ENCODE assay signal across 11 mouse cellular contexts in the genomic region with DNA sequence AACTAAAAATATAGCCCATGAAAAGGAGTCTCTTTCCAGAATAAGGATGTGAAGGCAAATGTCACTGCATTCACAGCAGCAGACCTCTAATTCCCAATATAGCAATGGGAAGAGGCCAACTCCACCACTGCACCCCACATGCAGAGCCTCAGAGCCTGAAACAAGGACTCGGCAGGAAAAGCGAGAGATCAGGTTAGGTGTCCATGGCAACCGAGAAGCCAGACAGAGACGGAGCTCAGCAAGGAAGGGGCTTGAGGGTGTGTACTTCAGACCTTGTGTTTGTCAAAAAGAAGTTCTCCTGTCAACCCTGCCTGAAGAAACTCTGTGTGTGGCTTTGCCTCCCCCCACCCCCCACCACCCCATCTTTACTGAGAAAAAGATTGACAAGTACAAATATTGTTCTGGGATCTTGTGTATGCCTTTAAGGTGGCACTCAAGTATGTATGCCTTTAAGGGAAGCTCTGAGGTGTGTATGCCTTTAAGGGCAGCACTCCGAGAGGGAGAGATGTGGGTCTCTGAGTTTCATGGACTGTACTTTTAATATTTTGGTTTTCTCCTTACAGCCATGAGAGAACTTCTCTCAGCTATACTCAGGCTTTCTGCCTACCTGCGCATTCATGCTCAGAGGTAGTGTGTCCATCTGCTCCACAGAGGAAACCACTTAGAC. TPM values are rescaled to one million over a fixed set of nuclear protein-coding genes. Genes with fewer than 3 reads are reported as not detected.
DNase-seq lines count a peak whose midpoint lies in the region; ATAC-seq lines count a peak whose summit lies in the region.
"Had no signal": no experiment of that assay in that cellular context is flagged by ENCODE, and none has a peak within 500 bp of the region (broad histone marks: within the 10 kb centered on the region; RNA-seq: fewer than 3 reads in every experiment).

No protein-coding gene starts in this region.

- DNase-seq in hindbrain, embryonic 14.5 days (ENCODE audit: low spot score): no peak
- DNase-seq in embryonic facial prominence, embryonic 10.5 days (ENCODE audit: low spot score): peak; percentile 51
- DNase-seq in liver: no peak
- DNase-seq in liver, embryonic 11.5 days (ENCODE audit: low spot score): no peak

- H3K27ac ChIP-seq in hindbrain, embryonic 12.5 days: no peak overlapping the region
- H3K27ac ChIP-seq in hindbrain, embryonic 14.5 days: no peak overlapping the region
- H3K27ac ChIP-seq in embryonic facial prominence, embryonic 10.5 days (replicated peaks): peak overlapping the region; percentile 21; the same call in 1 of the 2 replicates
- no peak overlapping the region for H3K27ac ChIP-seq in hindbrain, embryonic 13.5 days
- H3K27ac ChIP-seq in midbrain, embryonic 16.5 days (ENCODE audit: low read length): peak overlapping the region; percentile 39; the same call in 1 of the 2 replicates
- no peak overlapping the region for H3K27ac ChIP-seq in liver, embryonic 11.5 days (ENCODE audit: low read depth, low read length)
- H3K27ac ChIP-seq: limb, embryonic 10.5 days; liver, embryonic 14.5 days had no signal

- no peaks in the 10 kb centered on the region for H3K36me3 ChIP-seq in hindbrain, embryonic 12.5 days
- H3K36me3 ChIP-seq in hindbrain, embryonic 14.5 days (replicated peaks; ENCODE audit: control insufficient read depth, insufficient read depth): no peaks in the 10 kb centered on the region
- no peaks in the 10 kb centered on the region for H3K36me3 ChIP-seq in embryonic facial prominence, embryonic 10.5 days (replicated peaks)
- H3K36me3 ChIP-seq in hindbrain, embryonic 13.5 days: no peaks in the 10 kb centered on the region
- H3K36me3 ChIP-seq in midbrain, embryonic 16.5 days (ENCODE audit: control insufficient read depth, insufficient read depth, low read length): no peaks in the 10 kb centered on the region
- no peaks in the 10 kb centered on the region for H3K36me3 ChIP-seq in liver, embryonic 11.5 days (ENCODE audit: control insufficient read depth, insufficient read depth, low read length)
- H3K36me3 ChIP-seq: G1E; limb, embryonic 10.5 days had no signal

- 0 out of 2 replicates have a peak, but pooled peaks have one; percentile 31 for ATAC-seq in hindbrain, embryonic 12.5 days (ENCODE audit: low FRiP score)
- ATAC-seq in hindbrain, embryonic 14.5 days (ENCODE audit: low FRiP score): no peak
- ATAC-seq in hindbrain, embryonic 13.5 days (ENCODE audit: low FRiP score): 0 out of 2 replicates have a peak, but pooled peaks have one; percentile 18
- peak; percentile 86 for ATAC-seq in midbrain, embryonic 16.5 days
- no peak for ATAC-seq in liver, embryonic 11.5 days (replicated peaks; ENCODE audit: low FRiP score)
- ATAC-seq: lung, postnatal 0 days had no signal

- H3K4me3 ChIP-seq in hindbrain, embryonic 12.5 days: no peak overlapping the region
- no peak overlapping the region for H3K4me3 ChIP-seq in hindbrain, embryonic 14.5 days (replicated peaks; ENCODE audit: low read length)
- no peak overlapping the region for H3K4me3 ChIP-seq in embryonic facial prominence, embryonic 10.5 days
- no peak overlapping the region for H3K4me3 ChIP-seq in hindbrain, embryonic 13.5 days
- no peak overlapping the region for H3K4me3 ChIP-seq in midbrain, embryonic 16.5 days (ENCODE audit: low read depth, low read length)
- no peak overlapping the region for H3K4me3 ChIP-seq in liver, embryonic 11.5 days (ENCODE audit: low read depth, low read length)
- H3K4me3 ChIP-seq: limb, embryonic 10.5 days had no signal

- H3K9ac ChIP-seq in hindbrain, embryonic 12.5 days: no peak overlapping the region
- H3K9ac ChIP-seq in hindbrain, embryonic 14.5 days: no peak overlapping the region
- no peak overlapping the region for H3K9ac ChIP-seq in hindbrain, embryonic 13.5 days
- no peak overlapping the region for H3K9ac ChIP-seq in midbrain, embryonic 16.5 days (ENCODE audit: low read depth, low read length)
- no peak overlapping the region for H3K9ac ChIP-seq in liver, embryonic 11.5 days (ENCODE audit: low read depth, low read length)
- H3K9ac ChIP-seq: liver, embryonic 14.5 days had no signal

- WGBS in hindbrain, embryonic 12.5 days: 30% methylated on average over 6 of the region's 6 CpGs
- WGBS in hindbrain, embryonic 14.5 days: 30% methylated on average over 6 of the region's 6 CpGs
- 29% methylated on average over 6 of the region's 6 CpGs for WGBS in embryonic facial prominence, embryonic 10.5 days
- 41% methylated on average over 6 of the region's 6 CpGs for WGBS in hindbrain, embryonic 13.5 days
- WGBS in midbrain, embryonic 16.5 days: 23% methylated on average over 6 of the region's 6 CpGs
- 55% methylated on average over 6 of the region's 6 CpGs for WGBS in liver, embryonic 11.5 days

- H3K27me3 ChIP-seq in hindbrain, embryonic 12.5 days: no peaks in the 10 kb centered on the region
- H3K27me3 ChIP-seq in hindbrain, embryonic 14.5 days (ENCODE audit: control insufficient read depth, insufficient read depth, low read length): no peaks in the 10 kb centered on the region
- peaks cover 9% of the 10 kb centered on the region; the same call in 1 of the 2 replicates for H3K27me3 ChIP-seq in embryonic facial prominence, embryonic 10.5 days (replicated peaks; ENCODE audit: low read depth, poor library complexity, severe bottlenecking)
- 0 out of 2 replicates have a peak, but pooled peaks cover 7% of the 10 kb centered on the region for H3K27me3 ChIP-seq in hindbrain, embryonic 13.5 days
- no peaks in the 10 kb centered on the region for H3K27me3 ChIP-seq in midbrain, embryonic 16.5 days (ENCODE audit: control insufficient read depth, insufficient read depth, low read depth, low read length)
- no peaks in the 10 kb centered on the region for H3K27me3 ChIP-seq in liver, embryonic 11.5 days (replicated peaks; ENCODE audit: control insufficient read depth, insufficient read depth, low read length)

- H3K9me3 ChIP-seq in hindbrain, embryonic 12.5 days (replicated peaks): peaks cover 6% of the 10 kb centered on the region; the same call in 1 of the 2 replicates
- H3K9me3 ChIP-seq in hindbrain, embryonic 14.5 days (ENCODE audit: control insufficient read depth, low read length): no peaks in the 10 kb centered on the region
- no peaks in the 10 kb centered on the region; the same call in 1 of the 2 replicates for H3K9me3 ChIP-seq in embryonic facial prominence, embryonic 10.5 days
- H3K9me3 ChIP-seq in hindbrain, embryonic 13.5 days: peaks cover 3% of the 10 kb centered on the region; the same call in 1 of the 2 replicates
- no peaks in the 10 kb centered on the region for H3K9me3 ChIP-seq in midbrain, embryonic 16.5 days (replicated peaks; ENCODE audit: control insufficient read depth, low read length, poor library complexity, severe bottlenecking)
- H3K9me3 ChIP-seq in liver, embryonic 11.5 days (ENCODE audit: control insufficient read depth, low read length): 0 out of 2 replicates have a peak, but pooled peaks cover 2% of the 10 kb centered on the region
- H3K9me3 ChIP-seq: limb, embryonic 10.5 days had no signal

- H3K4me2 ChIP-seq in hindbrain, embryonic 12.5 days (replicated peaks): no peak overlapping the region
- no peak overlapping the region for H3K4me2 ChIP-seq in hindbrain, embryonic 14.5 days (replicated peaks)
- H3K4me2 ChIP-seq in hindbrain, embryonic 13.5 days: no peak overlapping the region
- 0 out of 2 replicates have a peak overlapping the region, but pooled peaks have one; percentile 3 for H3K4me2 ChIP-seq in midbrain, embryonic 16.5 days (ENCODE audit: low read length)
- H3K4me2 ChIP-seq in liver, embryonic 11.5 days: no peak overlapping the region

- H3K4me1 ChIP-seq in hindbrain, embryonic 12.5 days: no peaks in the 10 kb centered on the region
- peaks cover 5% of the 10 kb centered on the region; the same call in 1 of the 2 replicates for H3K4me1 ChIP-seq in hindbrain, embryonic 14.5 days (replicated peaks; ENCODE audit: control insufficient read depth, insufficient read depth, low read length)
- peaks cover 38% of the 10 kb centered on the region for H3K4me1 ChIP-seq in embryonic facial prominence, embryonic 10.5 days
- peaks cover 12% of the 10 kb centered on the region; the same call in 1 of the 2 replicates for H3K4me1 ChIP-seq in hindbrain, embryonic 13.5 days (replicated peaks)
- peaks cover 8% of the 10 kb centered on the region for H3K4me1 ChIP-seq in midbrain, embryonic 16.5 days (ENCODE audit: control insufficient read depth, insufficient read depth, low read length)
- H3K4me1 ChIP-seq in liver, embryonic 11.5 days (replicated peaks; ENCODE audit: control insufficient read depth, insufficient read depth, low read length): no peaks in the 10 kb centered on the region

RNA-seq across cellular contexts. Expression of gene Kcna5, which starts 37.9 kb away (rescaled TPM):
- polyA plus RNA-seq in hindbrain, embryonic 12.5 days (2016; fragmentation: Nextera tagmentation; extraction: Ambion mirVana): 2.8 and 3.1 TPM in 2 replicates
- 2.9 and 3.3 TPM in 2 replicates for polyA plus RNA-seq in hindbrain, embryonic 14.5 days (2014; fragmentation: Nextera tagmentation; extraction: Ambion mirVana)
- polyA plus RNA-seq in embryonic facial prominence, embryonic 10.5 days (2016; fragmentation: Nextera tagmentation; extraction: Ambion mirVana): 3.6 and 4.0 TPM in 2 replicates
- polyA plus RNA-seq in hindbrain, embryonic 13.5 days (2015; fragmentation: Nextera tagmentation; extraction: Ambion mirVana): 2.2 and 2.4 TPM in 2 replicates
- 4.1 and 4.3 TPM in 2 replicates for polyA plus RNA-seq in midbrain, embryonic 16.5 days (2015; fragmentation: Nextera tagmentation; extraction: Ambion mirVana)
- polyA plus RNA-seq in liver, embryonic 11.5 days (2014; fragmentation: Nextera tagmentation; extraction: Ambion mirVana): 1.5 and 1.9 TPM in 2 replicates
- polyA plus RNA-seq: G1E had no signal

Comparison
In these comparisons a context has a peak if more than half of its experiments do, and no peak if none do; other contexts are left out.
1. ATAC-seq: peak in hindbrain, embryonic 12.5 days (single experiment), hindbrain, embryonic 13.5 days (single experiment) and midbrain, embryonic 16.5 days (single experiment); none in hindbrain, embryonic 14.5 days (single experiment) and liver, embryonic 11.5 days (single experiment).
2. H3K27ac ChIP-seq: peak in embryonic facial prominence, embryonic 10.5 days (single experiment) and midbrain, embryonic 16.5 days (single experiment); none in hindbrain, embryonic 12.5 days (single experiment), hindbrain, embryonic 14.5 days (single experiment), hindbrain, embryonic 13.5 days (single experiment) and liver, embryonic 11.5 days (single experiment).